Mouse (Mus musculus) urinary bladder, adult 18-20 months (tissue): ENCODE results near the gene Hist1h1a.
"Not testable (repeated sequence)": the region's sequence is repeated elsewhere in the genome, so short reads cannot be mapped to it uniquely, and the experiment has no call there.

Experiments used
- DNase-seq, 2 experiments: peaks; one replicate each; pipeline ENCODE4 v3.0.0; 2022; ENCODE audit warnings: low spot score in 2 of 2, mixed read lengths in 2 of 2

Hist1h1a gene

DNA sequence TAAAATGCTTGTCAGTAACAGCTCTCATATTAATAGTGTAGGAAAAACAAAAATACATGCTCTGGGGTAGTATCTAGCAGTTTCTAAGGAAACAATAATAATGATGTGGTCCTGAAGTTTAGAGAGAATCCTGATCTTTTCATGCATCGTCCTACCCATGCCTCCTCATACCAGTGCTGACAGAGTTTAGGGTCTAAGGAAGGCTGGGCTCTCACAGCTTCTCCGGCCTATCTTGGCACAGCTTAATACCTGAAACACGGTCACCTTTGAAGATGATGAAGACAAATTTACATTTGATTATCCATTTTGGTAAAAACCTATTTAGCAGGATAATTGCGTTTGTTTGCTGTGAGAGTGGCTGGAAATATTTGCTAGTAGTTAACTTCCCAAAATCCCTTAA lies 19.5 kb upstream of the Hist1h1a start:
- no peak for DNase-seq

GRCm38 (mm10) chr13:23744421-23745380 lies 18.8 kb upstream of the Hist1h1a start:
- DNase-seq = no peak

DNA sequence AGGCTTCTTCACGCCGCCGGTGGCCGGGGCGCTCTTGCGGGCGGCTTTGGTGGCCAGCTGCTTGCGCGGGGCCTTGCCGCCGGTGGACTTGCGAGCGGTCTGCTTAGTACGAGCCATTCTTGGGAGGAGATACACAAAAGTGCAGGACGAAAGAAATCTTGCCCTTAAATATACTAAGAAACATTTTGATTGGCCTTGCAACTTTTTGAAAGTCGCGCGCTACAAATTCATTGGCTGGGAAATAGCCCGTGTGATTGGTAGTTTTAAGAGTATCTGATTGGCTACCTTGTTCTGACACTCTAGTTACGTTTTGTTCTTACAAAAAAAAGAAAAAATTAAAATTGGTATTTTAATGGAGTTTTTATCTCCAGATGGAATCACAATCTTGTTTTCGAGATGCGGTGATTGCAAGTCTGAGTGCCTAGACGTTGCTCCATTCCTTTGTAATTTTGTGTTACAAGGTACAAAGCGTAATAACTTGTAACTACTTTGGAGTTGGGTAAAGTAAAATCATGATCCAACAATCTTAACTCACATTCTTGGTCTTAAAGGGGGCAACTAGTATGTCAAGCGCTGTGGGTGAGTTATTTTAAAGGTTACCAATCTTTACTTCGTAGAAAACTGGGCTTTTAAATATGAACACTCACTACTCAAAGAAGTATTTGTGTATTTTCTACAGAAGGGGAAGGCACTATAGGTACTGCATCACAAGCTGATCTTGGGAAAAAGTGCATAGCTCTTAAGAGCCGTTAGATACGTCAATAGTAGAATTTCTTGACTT lies 17.9 kb upstream of the Hist1h1a start, which contains the start of gene Hist1h3c:
Hist1h3c (minus strand) TSS at position 222 of the 781 bp plus-strand sequence.
- DNase-seq = peak; percentile 65 to 74

DNA sequence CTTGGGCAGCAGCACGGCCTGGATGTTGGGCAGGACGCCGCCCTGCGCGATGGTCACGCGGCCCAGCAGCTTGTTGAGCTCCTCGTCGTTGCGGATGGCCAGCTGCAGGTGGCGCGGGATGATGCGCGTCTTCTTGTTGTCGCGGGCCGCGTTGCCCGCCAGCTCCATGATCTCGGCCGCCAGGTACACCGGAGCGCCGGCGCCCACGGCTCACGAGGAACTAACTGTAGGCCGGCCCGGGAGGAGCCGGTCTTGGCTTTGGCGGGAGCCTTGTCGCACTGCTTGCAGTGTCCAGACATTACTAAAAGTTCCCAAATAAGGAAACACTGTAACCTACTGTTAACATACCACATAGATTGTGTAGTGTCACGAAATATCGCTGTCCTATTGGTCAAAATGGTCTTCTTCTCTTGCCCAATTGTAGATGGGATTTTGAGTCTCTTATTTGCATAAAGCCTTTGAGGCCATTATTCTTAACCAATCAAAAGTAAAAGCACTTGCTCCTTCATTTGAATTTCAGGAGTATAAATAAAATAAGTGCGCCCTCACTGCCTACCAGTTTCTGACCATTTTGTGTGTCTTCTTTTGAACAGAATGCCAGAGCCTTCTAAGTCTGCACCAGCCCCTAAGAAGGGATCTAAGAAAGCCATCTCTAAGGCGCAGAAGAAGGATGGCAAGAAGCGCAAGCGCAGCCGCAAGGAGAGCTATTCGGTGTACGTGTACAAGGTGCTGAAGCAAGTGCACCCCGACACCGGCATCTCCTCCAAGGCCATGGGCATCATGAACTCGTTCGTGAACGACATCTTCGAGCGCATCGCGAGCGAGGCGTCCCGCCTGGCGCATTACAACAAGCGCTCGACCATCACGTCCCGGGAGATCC lies 17.0 kb upstream of the Hist1h1a start, which contains the start of gene Hist1h2bb:
Hist1h2bb (plus strand) TSS at position 534 of the 880 bp plus-strand sequence.
- DNase-seq = peak; percentile 47 to 72

DNA sequence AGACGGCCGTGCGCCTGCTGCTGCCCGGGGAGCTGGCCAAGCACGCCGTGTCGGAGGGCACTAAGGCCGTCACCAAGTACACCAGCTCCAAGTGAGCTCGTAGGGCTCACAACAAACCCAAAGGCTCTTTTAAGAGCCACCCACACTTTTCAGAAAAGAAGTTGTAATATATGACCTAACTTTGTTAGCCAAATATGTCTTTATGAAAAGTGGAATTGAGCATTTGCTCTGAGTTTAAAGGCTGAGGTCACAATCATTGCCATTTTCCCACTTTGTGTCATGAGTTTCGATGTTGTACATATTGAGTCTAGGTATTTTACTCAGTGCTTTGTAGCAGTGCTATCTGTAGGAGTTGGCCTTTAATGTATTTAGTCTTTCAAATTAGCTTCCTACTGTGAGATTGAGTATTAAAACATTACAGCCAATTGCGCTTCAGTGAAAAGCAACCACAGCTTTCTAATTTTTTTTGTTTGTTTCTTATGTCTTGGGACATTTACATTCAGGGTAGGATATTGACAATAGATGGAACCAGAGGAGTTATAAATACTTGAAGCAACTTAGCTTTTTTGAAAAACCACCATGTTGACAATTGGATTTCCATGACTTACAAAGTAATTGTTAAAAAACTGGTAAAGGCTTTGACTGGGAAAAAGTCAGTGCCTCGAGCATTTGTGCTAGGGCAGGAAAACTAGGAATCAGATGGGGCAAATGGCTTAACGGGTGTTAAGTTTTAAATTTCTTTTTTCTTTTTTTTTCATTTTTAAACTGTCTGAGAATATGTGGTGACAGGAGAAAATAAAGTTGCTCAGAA lies 16.2 kb upstream of the Hist1h1a start:
- no peak for DNase-seq

- no peak for DNase-seq
Observed at GRCm38 (mm10) chr13:23747892-23748288, 15.6 kb upstream of the Hist1h1a start.

DNA sequence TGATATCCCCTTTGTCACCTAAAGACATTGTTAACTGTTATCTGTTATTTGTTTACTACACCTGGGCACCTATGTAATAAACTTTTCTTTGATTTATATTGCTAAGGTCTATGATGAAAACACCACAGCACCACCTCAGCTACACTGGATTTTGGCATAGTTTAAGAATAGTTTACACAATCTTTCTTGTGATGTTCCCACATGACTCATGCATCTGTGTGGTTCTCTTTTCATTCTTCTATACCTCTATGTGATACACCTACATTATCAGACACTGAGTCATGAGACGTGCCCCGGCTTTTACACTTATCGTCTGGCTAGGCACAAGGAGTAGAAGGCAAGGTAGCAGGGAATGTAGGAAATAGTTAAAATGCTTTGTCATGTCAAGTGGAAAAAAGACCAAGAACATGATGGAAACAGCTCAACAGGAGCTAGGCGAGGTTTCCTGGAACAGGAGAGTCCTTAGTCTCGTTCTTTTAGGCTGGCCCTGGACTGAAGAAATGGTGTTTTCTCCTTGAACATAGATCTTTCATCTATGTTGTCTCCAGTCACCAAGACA lies 13.8 kb upstream of the Hist1h1a start:
- no peak for DNase-seq

GRCm38 (mm10) chr13:23750839-23751477 lies 12.5 kb upstream of the Hist1h1a start, which contains the start of gene Hist1h2ab:
Gene Hist1h2ab, plus strand, starts transcription at chr13:23751126.
- DNase-seq = not testable (repeated sequence)

- DNase-seq = no peak
Observed at GRCm38 (mm10) chr13:23751478-23751956, 11.9 kb upstream of the Hist1h1a start.

GRCm38 (mm10) chr13:23752067-23752741 lies 11.3 kb upstream of the Hist1h1a start, which contains the start of gene Hist1h3b:
Gene Hist1h3b, plus strand, starts transcription at chr13:23752267.
- peak in 1 of 2 experiments; percentile 74 for DNase-seq

DNA sequence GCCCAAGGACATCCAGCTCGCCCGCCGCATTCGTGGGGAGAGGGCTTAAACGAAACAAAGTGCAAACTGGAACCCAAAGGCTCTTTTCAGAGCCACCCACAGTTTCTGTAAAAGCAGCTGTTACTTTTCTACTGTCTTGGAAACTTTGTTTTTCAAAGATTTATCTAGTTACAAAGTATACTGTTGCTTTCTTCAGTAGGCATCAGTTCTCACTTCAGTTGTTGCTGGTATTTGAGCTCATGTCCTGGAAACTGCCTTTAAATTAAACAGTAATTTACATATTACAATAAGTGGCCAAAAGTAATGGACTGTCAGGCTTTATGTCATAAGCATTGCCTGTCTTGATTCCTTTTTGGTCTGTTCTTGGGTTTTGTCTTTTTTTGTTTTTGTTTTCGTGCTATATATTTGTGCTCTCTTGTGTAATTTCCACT lies 10.7 kb upstream of the Hist1h1a start:
- DNase-seq = no peak

DNA sequence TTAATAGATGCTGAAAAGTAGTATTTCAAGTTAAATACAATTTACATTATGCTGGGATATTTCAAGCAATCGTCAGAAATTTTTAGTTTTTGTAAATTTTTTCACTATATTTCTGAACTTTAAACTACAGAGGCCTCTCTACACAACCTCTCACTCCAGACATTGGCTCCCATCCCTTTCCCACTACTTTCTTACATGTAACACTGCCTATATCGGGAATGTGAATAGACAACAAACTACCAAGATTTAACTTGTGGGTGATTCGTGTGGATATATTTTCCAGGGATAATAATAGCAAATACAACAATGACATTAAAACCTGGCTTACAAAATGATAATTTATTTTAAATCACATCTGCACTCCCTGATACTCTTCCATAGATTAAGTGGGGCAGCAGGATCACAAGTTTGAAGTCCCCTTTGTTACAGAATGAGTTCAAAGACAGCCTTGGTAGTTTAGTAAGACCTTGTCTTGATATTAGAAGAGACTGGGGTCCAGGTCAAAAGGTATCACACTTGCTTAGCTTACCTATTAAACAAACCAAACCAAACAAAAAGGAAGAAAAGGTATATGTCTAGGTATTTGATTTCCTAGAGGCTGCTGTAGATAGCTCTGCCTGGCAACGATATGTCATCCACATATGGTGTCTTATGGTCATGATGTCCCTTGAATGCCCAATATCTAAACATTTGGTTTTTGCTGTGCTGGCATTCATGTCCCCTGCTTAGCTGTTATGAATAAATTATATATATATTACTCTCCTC lies 10.0 kb upstream of the Hist1h1a start:
- no peak for DNase-seq

DNA sequence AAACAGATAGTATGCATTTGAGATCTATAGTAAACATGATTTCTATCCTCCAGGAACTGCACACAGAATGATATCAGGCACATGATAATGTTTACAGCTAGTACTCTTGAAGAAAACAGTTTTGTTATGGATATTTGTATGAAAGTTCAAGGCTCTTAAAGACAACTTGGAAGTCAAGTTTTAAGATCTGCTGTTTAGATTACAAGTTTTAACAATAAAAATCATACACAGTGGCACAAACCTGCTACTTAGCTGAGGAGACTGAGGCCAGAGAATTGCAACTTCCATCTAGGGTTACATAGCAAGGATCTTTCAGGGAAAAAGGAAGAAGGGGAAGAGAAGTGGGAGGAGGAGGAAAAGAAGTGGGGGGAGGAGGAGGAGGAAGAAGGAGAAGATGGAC lies 8.5 kb upstream of the Hist1h1a start:
- DNase-seq = no peak

DNA sequence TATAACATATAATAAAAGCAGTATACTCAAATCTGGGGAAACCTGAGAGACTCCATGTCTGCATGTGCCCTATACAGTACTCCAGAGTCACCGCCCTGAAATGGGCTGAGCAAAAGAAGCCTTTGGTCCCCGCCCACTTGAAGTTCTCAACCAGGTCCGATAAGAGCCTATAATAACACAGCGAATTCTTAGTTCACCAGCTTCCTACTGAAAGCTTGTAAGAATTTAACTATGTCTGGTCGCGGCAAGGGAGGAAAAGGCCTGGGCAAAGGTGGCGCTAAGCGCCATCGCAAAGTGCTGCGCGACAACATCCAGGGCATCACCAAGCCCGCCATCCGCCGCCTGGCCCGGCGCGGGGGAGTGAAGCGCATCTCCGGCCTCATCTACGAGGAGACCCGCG lies 6.7 kb upstream of the Hist1h1a start, which contains the start of gene Hist1h4b:
Hist1h4b (plus strand) TSS at position 224 of the 400 bp plus-strand sequence.
- DNase-seq = peak; percentile 65 to 87

DNA sequence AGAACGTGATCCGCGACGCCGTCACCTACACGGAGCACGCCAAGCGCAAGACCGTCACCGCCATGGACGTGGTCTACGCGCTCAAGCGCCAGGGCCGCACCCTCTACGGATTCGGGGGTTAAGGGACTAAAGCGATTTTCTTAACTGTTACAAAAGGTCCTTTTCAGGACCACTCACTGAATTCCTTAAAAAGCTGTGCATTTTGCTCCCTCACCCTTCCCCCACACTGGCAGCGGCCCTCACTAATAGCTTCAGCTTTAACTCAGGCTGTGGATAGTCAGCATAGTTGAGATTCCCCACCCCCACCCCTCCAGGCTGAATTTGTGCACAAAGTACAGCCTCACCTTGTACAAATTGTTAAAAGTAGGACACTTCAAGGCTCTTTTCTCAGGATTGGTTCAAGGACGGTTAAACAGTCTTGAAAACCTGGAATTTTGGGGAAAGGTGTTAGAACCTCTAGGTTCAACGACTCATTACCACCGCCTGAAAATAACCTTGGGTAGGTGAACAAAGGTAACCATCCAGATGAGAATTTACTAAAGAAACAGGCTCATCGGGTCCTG lies 6.2 kb upstream of the Hist1h1a start:
- no peak for DNase-seq

- DNase-seq = no peak
Observed at GRCm38 (mm10) chr13:23757921-23758320, 5.5 kb upstream of the Hist1h1a start.

DNA sequence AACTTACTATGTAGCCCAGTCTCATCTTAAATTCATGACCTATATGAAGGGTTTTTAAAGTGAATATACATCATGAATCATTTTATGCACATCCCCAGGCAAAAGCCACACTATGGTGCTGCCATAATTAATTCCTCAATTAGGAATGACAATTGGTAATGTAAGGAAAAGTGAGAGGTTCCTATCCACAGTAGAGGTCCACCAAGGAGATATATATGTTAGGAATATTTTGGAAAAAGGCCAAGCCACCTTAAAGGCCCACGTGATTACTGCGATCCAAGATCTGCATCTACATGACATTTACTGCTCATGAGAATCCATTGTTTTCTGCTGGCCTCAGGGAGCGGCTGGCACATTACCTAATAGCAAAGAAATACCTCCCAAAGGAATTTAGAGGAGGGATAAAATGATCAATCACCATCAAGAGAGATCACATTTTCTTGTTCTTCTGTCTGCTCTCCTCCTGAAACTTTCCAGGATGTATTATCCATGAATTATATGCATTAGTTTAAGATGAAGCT lies 4.2 kb upstream of the Hist1h1a start:
- DNase-seq = no peak
